Mouse (Mus musculus): ENCODE measurements around the gene Lingo2. TPM values are rescaled to one million over a fixed set of nuclear protein-coding genes. Genes with fewer than 3 reads are reported as not detected.

The Lingo2 gene
- polyA plus RNA-seq, 1 experiment from 2014 or later: 0.45 TPM

GRCm38 (mm10) chr4:35784255-35784921 lies 1167.2 kb downstream of the Lingo2 start:
- Histone ChIP-seq H3K27ac (ENCODE audit: low read length) (no peak overlapping the region), H3K4me1 (ENCODE audit: control insufficient read depth, insufficient read depth, low read length) (no peaks in the 10 kb centered on the region), H3K4me3 (ENCODE audit: low read length) (no peak overlapping the region), H3K9ac (ENCODE audit: low read length) (no peak overlapping the region), H3K4me2 (ENCODE audit: low read depth, low read length) (no peak overlapping the region), H3K27me3 (ENCODE audit: control insufficient read depth, insufficient read depth, low read length) (no peaks in the 10 kb centered on the region), H3K9me3 (replicated peaks; ENCODE audit: control insufficient read depth, low read length) (no peaks in the 10 kb centered on the region), H3K36me3 (ENCODE audit: control insufficient read depth, insufficient read depth) (no peaks in the 10 kb centered on the region)
- ATAC-seq (replicated peaks; ENCODE audit: extremely low read depth, insufficient read depth, low FRiP score): no peak
- WGBS: 66% methylated on average over 5 of the region's 5 CpGs

DNA sequence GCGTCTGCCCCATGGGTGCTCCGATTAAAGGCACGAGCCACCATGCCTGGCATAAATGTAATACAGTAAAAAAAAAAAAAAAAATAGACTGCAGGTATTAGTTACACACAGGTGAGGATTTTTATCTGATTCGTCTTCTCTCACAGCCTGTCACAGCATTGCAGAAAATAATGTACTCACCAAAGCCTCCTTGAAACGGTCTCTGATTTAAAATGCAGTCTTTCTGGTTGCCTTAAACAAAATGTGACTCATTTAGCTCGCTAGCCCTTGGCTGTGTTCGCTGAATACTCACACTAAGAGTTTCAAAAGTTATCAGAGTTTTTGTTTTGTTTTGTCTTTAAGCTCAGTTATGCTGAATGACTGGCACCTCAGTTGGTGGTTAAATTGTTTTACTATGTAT lies 1180.7 kb downstream of the Lingo2 start:
- 72% methylated on average over 7 of the region's 7 CpGs for WGBS
- ATAC-seq (replicated peaks; ENCODE audit: extremely low read depth, insufficient read depth, low FRiP score): no peak
- H3K4me1 ChIP-seq (ENCODE audit: control insufficient read depth, insufficient read depth, low read length): no peaks in the 10 kb centered on the region
- H3K9me3 ChIP-seq (replicated peaks; ENCODE audit: control insufficient read depth, low read length): no peaks in the 10 kb centered on the region
- no peak overlapping the region for H3K27ac ChIP-seq (ENCODE audit: low read length)
- H3K4me3 ChIP-seq (ENCODE audit: low read length): no peak overlapping the region
- H3K4me2 ChIP-seq (ENCODE audit: low read depth, low read length): no peak overlapping the region
- no peaks in the 10 kb centered on the region for H3K36me3 ChIP-seq (ENCODE audit: control insufficient read depth, insufficient read depth)
- no peak overlapping the region for H3K9ac ChIP-seq (ENCODE audit: low read length)
- no peaks in the 10 kb centered on the region for H3K27me3 ChIP-seq (ENCODE audit: control insufficient read depth, insufficient read depth, low read length)

- 68% methylated on average over 6 of the region's 6 CpGs for WGBS
- Histone ChIP-seq H3K4me3 (ENCODE audit: low read length) (no peak overlapping the region), H3K9ac (ENCODE audit: low read length) (no peak overlapping the region), H3K27ac (ENCODE audit: low read length) (no peak overlapping the region), H3K4me2 (ENCODE audit: low read depth, low read length) (no peak overlapping the region), H3K27me3 (ENCODE audit: control insufficient read depth, insufficient read depth, low read length) (no peaks in the 10 kb centered on the region), H3K36me3 (ENCODE audit: control insufficient read depth, insufficient read depth) (no peaks in the 10 kb centered on the region), H3K4me1 (ENCODE audit: control insufficient read depth, insufficient read depth, low read length) (no peaks in the 10 kb centered on the region), H3K9me3 (replicated peaks; ENCODE audit: control insufficient read depth, low read length) (no peaks in the 10 kb centered on the region)
- ATAC-seq (replicated peaks; ENCODE audit: extremely low read depth, insufficient read depth, low FRiP score): no peak
These were observed 1184.6 kb downstream of the Lingo2 start for GRCm38 (mm10) chr4:35766905-35767304.

DNA sequence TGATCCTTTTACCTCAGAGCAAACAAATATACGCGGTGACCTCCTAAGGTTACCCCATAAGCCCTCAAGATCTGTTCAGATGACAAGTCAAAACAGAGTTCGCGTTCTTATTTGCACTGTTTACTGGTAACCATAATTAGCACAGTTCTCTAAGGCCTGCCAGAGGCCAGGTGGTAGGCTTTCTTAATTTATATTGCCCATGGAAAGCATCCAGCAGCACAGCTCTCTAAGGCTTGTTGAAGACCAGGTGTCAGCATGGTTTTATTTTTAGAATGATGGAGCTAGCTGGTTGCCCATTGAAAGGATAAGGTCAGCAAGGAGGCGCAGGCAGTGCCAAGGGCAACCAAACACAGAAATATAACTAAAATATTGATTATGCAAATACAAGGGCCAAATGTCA lies 1190.4 kb downstream of the Lingo2 start:
- ATAC-seq (replicated peaks; ENCODE audit: extremely low read depth, insufficient read depth, low FRiP score): no peak
- Histone ChIP-seq H3K4me1 (ENCODE audit: control insufficient read depth, insufficient read depth, low read length) (no peaks in the 10 kb centered on the region), H3K36me3 (ENCODE audit: control insufficient read depth, insufficient read depth) (no peaks in the 10 kb centered on the region), H3K4me2 (ENCODE audit: low read depth, low read length) (no peak overlapping the region), H3K9ac (ENCODE audit: low read length) (no peak overlapping the region), H3K9me3 (replicated peaks; ENCODE audit: control insufficient read depth, low read length) (no peaks in the 10 kb centered on the region), H3K27ac (ENCODE audit: low read length) (no peak overlapping the region), H3K27me3 (ENCODE audit: control insufficient read depth, insufficient read depth, low read length) (no peaks in the 10 kb centered on the region), H3K4me3 (ENCODE audit: low read length) (no peak overlapping the region)
- 80% methylated on average over 5 of the region's 5 CpGs for WGBS

GRCm38 (mm10) chr4:35752121-35752860 lies 1199.3 kb downstream of the Lingo2 start:
- Histone ChIP-seq H3K27me3 (ENCODE audit: control insufficient read depth, insufficient read depth, low read length) (no peaks in the 10 kb centered on the region), H3K9me3 (replicated peaks; ENCODE audit: control insufficient read depth, low read length) (no peaks in the 10 kb centered on the region), H3K4me2 (ENCODE audit: low read depth, low read length) (no peak overlapping the region), H3K36me3 (ENCODE audit: control insufficient read depth, insufficient read depth) (no peaks in the 10 kb centered on the region), H3K27ac (ENCODE audit: low read length) (no peak overlapping the region), H3K4me3 (ENCODE audit: low read length) (no peak overlapping the region), H3K4me1 (ENCODE audit: control insufficient read depth, insufficient read depth, low read length) (no peaks in the 10 kb centered on the region), H3K9ac (ENCODE audit: low read length) (no peak overlapping the region)
- ATAC-seq (replicated peaks; ENCODE audit: extremely low read depth, insufficient read depth, low FRiP score): no peak
- WGBS: 67% methylated on average over 6 of the region's 6 CpGs

DNA sequence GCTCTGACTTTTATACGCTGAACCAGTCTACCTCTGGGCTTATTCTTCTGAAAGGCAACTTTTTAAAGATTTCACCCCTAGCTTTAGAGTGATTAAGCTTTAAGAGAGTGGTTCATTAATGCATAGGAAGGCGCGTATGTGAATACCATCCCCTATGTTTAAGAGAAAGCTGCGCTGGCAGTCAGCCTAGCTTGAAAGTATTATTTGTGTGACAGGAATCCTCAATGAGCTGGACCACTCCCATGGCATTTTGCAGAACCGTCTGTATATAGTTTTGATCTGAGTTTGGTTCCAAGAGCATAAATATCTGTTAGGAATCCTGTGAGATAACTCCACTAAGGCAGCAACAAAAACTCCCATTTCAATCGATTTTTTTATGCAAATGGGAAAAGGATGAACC lies 1204.9 kb downstream of the Lingo2 start:
- WGBS: 75% methylated on average over 6 of the region's 6 CpGs
- H3K36me3 ChIP-seq (ENCODE audit: control insufficient read depth, insufficient read depth): no peaks in the 10 kb centered on the region
- no peak overlapping the region for H3K4me3 ChIP-seq (ENCODE audit: low read length)
- no peak overlapping the region for H3K9ac ChIP-seq (ENCODE audit: low read length)
- no peaks in the 10 kb centered on the region for H3K27me3 ChIP-seq (ENCODE audit: control insufficient read depth, insufficient read depth, low read length)
- no peak overlapping the region for H3K4me2 ChIP-seq (ENCODE audit: low read depth, low read length)
- H3K27ac ChIP-seq (ENCODE audit: low read length): no peak overlapping the region
- no peaks in the 10 kb centered on the region for H3K4me1 ChIP-seq (ENCODE audit: control insufficient read depth, insufficient read depth, low read length)
- no peak for ATAC-seq (replicated peaks; ENCODE audit: extremely low read depth, insufficient read depth, low FRiP score)
- no peaks in the 10 kb centered on the region for H3K9me3 ChIP-seq (replicated peaks; ENCODE audit: control insufficient read depth, low read length)

DNA sequence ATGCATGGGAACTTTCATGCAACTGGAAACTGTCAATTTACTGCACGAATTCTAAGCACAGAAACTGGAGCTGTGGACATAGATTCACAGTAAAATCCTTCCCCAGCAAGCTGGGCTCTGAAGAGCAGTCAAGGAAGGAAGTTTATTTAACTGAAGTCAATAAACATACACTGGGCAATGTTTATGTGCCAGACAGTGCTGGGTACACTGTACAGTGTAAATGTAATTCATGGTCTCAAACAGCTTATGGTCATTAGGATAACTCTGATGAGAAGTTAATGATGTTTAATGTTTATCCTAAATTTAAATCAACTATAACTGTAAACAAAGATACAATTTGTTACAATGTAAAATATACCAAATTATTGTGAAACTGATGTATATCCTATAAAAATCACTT lies 1226.8 kb downstream of the Lingo2 start:
- WGBS: 52% methylated on average over 1 of the region's 1 CpGs
- no peaks in the 10 kb centered on the region for H3K9me3 ChIP-seq (replicated peaks; ENCODE audit: control insufficient read depth, low read length)
- H3K9ac ChIP-seq (ENCODE audit: low read length): no peak overlapping the region
- H3K4me2 ChIP-seq (ENCODE audit: low read depth, low read length): no peak overlapping the region
- H3K4me3 ChIP-seq (ENCODE audit: low read length): no peak overlapping the region
- no peaks in the 10 kb centered on the region for H3K4me1 ChIP-seq (ENCODE audit: control insufficient read depth, insufficient read depth, low read length)
- H3K27ac ChIP-seq (ENCODE audit: low read length): no peak overlapping the region
- ATAC-seq (replicated peaks; ENCODE audit: extremely low read depth, insufficient read depth, low FRiP score): no peak
- H3K27me3 ChIP-seq (ENCODE audit: control insufficient read depth, insufficient read depth, low read length): no peaks in the 10 kb centered on the region
- no peaks in the 10 kb centered on the region for H3K36me3 ChIP-seq (ENCODE audit: control insufficient read depth, insufficient read depth)

GRCm38 (mm10) chr4:35704126-35704525 lies 1247.4 kb downstream of the Lingo2 start:
- ATAC-seq (replicated peaks; ENCODE audit: extremely low read depth, insufficient read depth, low FRiP score): no peak
- Histone ChIP-seq H3K4me1 (ENCODE audit: control insufficient read depth, insufficient read depth, low read length) (no peaks in the 10 kb centered on the region), H3K9me3 (replicated peaks; ENCODE audit: control insufficient read depth, low read length) (no peaks in the 10 kb centered on the region), H3K27me3 (ENCODE audit: control insufficient read depth, insufficient read depth, low read length) (no peaks in the 10 kb centered on the region), H3K4me2 (ENCODE audit: low read depth, low read length) (no peak overlapping the region), H3K9ac (ENCODE audit: low read length) (no peak overlapping the region), H3K27ac (ENCODE audit: low read length) (no peak overlapping the region), H3K4me3 (ENCODE audit: low read length) (no peak overlapping the region), H3K36me3 (ENCODE audit: control insufficient read depth, insufficient read depth) (no peaks in the 10 kb centered on the region)
- 35% methylated on average over 2 of the region's 2 CpGs for WGBS

GRCm38 (mm10) chr4:35702661-35703060 lies 1248.9 kb downstream of the Lingo2 start:
- Histone ChIP-seq H3K4me3 (ENCODE audit: low read length) (no peak overlapping the region), H3K9me3 (replicated peaks; ENCODE audit: control insufficient read depth, low read length) (no peaks in the 10 kb centered on the region), H3K36me3 (ENCODE audit: control insufficient read depth, insufficient read depth) (no peaks in the 10 kb centered on the region), H3K27ac (ENCODE audit: low read length) (no peak overlapping the region), H3K4me1 (ENCODE audit: control insufficient read depth, insufficient read depth, low read length) (no peaks in the 10 kb centered on the region), H3K9ac (ENCODE audit: low read length) (no peak overlapping the region), H3K27me3 (ENCODE audit: control insufficient read depth, insufficient read depth, low read length) (no peaks in the 10 kb centered on the region), H3K4me2 (ENCODE audit: low read depth, low read length) (no peak overlapping the region)
- ATAC-seq (replicated peaks; ENCODE audit: extremely low read depth, insufficient read depth, low FRiP score): no peak
- WGBS: 82% methylated on average over 1 of the region's 1 CpGs
